Mouse (Mus musculus) limb, embryonic 14.5 days (tissue): ENCODE results near the gene Olfr766-ps1. TPM values are rescaled to one million over a fixed set of nuclear protein-coding genes. Genes with fewer than 3 reads are reported as not detected.
A peak's percentile ranks its signal among the peaks of the same experiment; 100 is the strongest.

ENCODE experiments used
- ATAC-seq: fragments of 200-750 bp; cut with Nextera tagmentation; 2 replicates; pipeline ENCODE4 v1.8.0; 2017; ENCODE audit warnings: low read depth, moderate number of reproducible peaks, moderate TSS enrichment; ENCODE audit not compliant: low FRiP score
- DNase-seq: peaks from one replicate; pipeline ENCODE4 v3.0.0-alpha.2; 2015; ENCODE audit warnings: low spot score
- H3K27ac ChIP-seq: fragments of 300-500 bp; sonication (generic); replicated peaks from 2 replicates; pipeline ENCODE4 v1.5.1; 2014; ENCODE audit warnings: low read depth, mild to moderate bottlenecking, low read length, moderate library complexity, mixed read lengths
- H3K27me3 ChIP-seq: fragments of 300-500 bp; sonication (generic); 2 replicates; pipeline ENCODE4 v1.6.1; 2014; ENCODE audit warnings: low read length, mixed read lengths; ENCODE audit not compliant: control insufficient read depth, insufficient read depth
- H3K36me3 ChIP-seq: fragments of 300-500 bp; sonication (generic); 2 replicates; pipeline ENCODE4 v1.6.1; 2014; ENCODE audit warnings: mild to moderate bottlenecking, low read length, moderate library complexity, mixed read lengths; ENCODE audit not compliant: control insufficient read depth, insufficient read depth
- H3K4me1 ChIP-seq: fragments of 300-500 bp; sonication (generic); 2 replicates; pipeline ENCODE4 v1.6.1; 2014; ENCODE audit warnings: antibody characterized with exemption, low read length, mixed read lengths; ENCODE audit not compliant: control insufficient read depth, insufficient read depth
- H3K4me2 ChIP-seq: fragments of 300-500 bp; sonication (generic); replicated peaks from 2 replicates; pipeline ENCODE4 v1.6.1; 2014; ENCODE audit warnings: low read depth, mild to moderate bottlenecking, low read length, moderate library complexity; ENCODE audit not compliant: severe bottlenecking
- H3K4me3 ChIP-seq: fragments of 300-500 bp; sonication (generic); replicated peaks from 2 replicates; pipeline ENCODE4 v1.5.1; 2014; ENCODE audit warnings: low read length
- H3K9ac ChIP-seq: fragments of 300-500 bp; sonication (generic); 2 replicates; pipeline ENCODE4 v1.6.1; 2014; ENCODE audit warnings: mild to moderate bottlenecking, low read depth, low read length, moderate library complexity; ENCODE audit not compliant: severe bottlenecking
- H3K9me3 ChIP-seq: fragments of 300-500 bp; sonication (generic); 2 replicates; pipeline ENCODE4 v1.6.1; 2016; ENCODE audit warnings: low read length; ENCODE audit not compliant: control insufficient read depth
- POLR2A ChIP-seq: fragments of 200-500 bp; IDR thresholded peaks from 2 replicates; pipeline ENCODE4 v1.8.0; 2012; ENCODE audit warnings: inconsistent platforms, mild to moderate bottlenecking, moderate library complexity, borderline replicate concordance; ENCODE audit not compliant: insufficient read depth, insufficient read length; ENCODE audit errors: extremely low read depth
- WGBS: fragments of 180-500 bp; shearing (Covaris S2); extraction: QIAGEN DNeasy Blood & Tissue Kit; methylation state at CpG from one replicate; pipeline ENCODE4 v1.1.7; 2014; 5-methylcytosine and 5-hydroxymethylcytosine counted together
- polyA plus RNA-seq, 2 experiments: library from polyadenylated mRNA; depleted of rRNA in 1 of 2; stranded (reverse) in 1 of 2; unstranded in 1 of 2; fragments of >200 nt; fragmentation: Nextera tagmentation in 1 of 2; extraction: Ambion mirVana in 1 of 2; gene quantifications; 2 replicates each; pipeline versions ENCODE4 v1.2.1 to v1.2.3; 2012 to 2014

Olfr766-ps1 gene
- polyA plus RNA-seq, 2 experiments, result not detected

- no peak within 1 kb of the TSS for H3K4me3 ChIP-seq
- no peaks in the 10 kb centered on the region for H3K27me3 ChIP-seq
- H3K9me3 ChIP-seq, result no peaks in the 10 kb centered on the region
- 77% methylated on average over 3 of the region's 3 CpGs for WGBS
- H3K9ac ChIP-seq, result no peak within 1 kb of the TSS
- no peak for ATAC-seq
- no peak for DNase-seq
- TF ChIP-seq POLR2A, result no peak
- H3K4me1 ChIP-seq, result no peaks in the 10 kb centered on the region
- no peak within 1 kb of the TSS for H3K4me2 ChIP-seq
- no peaks in the 10 kb centered on the region for H3K36me3 ChIP-seq
- H3K27ac ChIP-seq, result no peak within 1 kb of the TSS
These were observed 29.0 kb downstream of the Olfr766-ps1 start, which contains the start of gene Olfr764-ps1 for GRCm38 (mm10) chr10:129039796-129040195. Gene Olfr764-ps1, minus strand, starts transcription at chr10:129039896.

DNA sequence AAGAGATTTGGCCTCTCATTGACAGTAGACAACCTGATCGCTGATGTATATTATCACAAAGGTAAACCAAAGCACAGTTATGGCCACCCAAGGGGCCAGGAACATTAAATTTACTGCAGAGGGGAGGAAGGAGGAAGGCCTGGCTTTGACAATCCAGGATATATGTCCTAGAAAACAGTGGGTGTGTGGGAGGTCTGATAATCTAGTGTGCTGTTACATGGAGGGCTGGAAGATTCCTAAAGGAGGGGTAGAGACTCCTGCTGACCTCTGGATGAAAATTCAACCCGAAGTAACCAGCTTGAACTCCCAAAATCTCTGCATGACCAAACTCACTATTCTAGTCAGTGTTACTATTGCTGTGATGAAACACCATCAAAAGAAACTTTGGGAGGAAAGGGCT, 40.4 kb downstream of the Olfr766-ps1 start:
- DNase-seq (no peak), ATAC-seq (no peak)
- no peak for TF ChIP-seq POLR2A
- no peak overlapping the region for H3K4me2 ChIP-seq
- no peaks in the 10 kb centered on the region for H3K27me3 ChIP-seq
- no peaks in the 10 kb centered on the region for H3K9me3 ChIP-seq
- no peak overlapping the region for H3K4me3 ChIP-seq
- WGBS, result 73% methylated on average over 2 of the region's 2 CpGs
- H3K4me1 ChIP-seq, result no peaks in the 10 kb centered on the region
- H3K27ac ChIP-seq, result no peak overlapping the region
- H3K9ac ChIP-seq, result no peak overlapping the region
- H3K36me3 ChIP-seq, result no peaks in the 10 kb centered on the region

DNA sequence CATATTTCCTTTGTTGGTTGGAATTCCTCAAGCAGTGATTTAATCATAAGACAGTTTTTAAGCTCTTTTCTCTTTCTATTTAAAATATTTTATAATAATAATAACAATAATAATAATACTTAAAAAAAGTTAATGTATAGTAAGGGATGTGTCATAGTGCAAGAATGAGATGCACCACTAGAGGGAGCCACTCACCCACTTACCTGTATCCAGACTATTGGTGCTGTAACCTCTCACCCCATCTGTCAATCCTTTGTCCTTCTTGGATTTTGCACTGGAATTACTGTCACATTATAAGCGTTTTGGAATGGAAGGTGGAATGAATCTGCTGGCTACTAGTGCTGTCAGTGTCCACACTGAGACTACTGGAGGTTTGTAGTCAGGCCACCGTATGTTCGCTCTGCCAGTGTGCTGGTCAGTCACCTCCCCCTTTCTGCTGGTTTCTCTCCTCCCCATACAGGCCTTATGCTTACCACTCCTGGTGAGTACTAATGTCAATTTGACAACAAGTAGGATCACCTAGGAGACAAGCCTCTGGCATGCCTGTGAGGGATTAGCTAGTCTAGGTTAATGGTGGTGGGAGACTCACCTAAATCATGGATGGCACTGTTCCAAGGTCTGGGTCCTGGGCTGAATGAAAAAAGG, 42.6 kb downstream of the Olfr766-ps1 start:
- no peak for TF ChIP-seq POLR2A

GRCm38 (mm10) chr10:129023319-129023718, 45.5 kb downstream of the Olfr766-ps1 start:
- H3K27ac ChIP-seq, result no peak overlapping the region
- ATAC-seq, result no peak
- no peaks in the 10 kb centered on the region; the same call in 1 of the 2 replicates for H3K9me3 ChIP-seq
- no peak for DNase-seq
- H3K36me3 ChIP-seq, result no peaks in the 10 kb centered on the region
- no peak for TF ChIP-seq POLR2A
- no peaks in the 10 kb centered on the region for H3K27me3 ChIP-seq
- H3K4me2 ChIP-seq, result no peak overlapping the region
- H3K9ac ChIP-seq, result no peak overlapping the region
- H3K4me3 ChIP-seq, result no peak overlapping the region
- no peaks in the 10 kb centered on the region for H3K4me1 ChIP-seq

More for the DNA sequence above, 42.6 kb downstream of the Olfr766-ps1 start:
- Histone ChIP-seq H3K36me3 (no peaks in the 10 kb centered on the region), H3K27ac (no peak overlapping the region), H3K4me3 (no peak overlapping the region), H3K9ac (no peak overlapping the region), H3K27me3 (no peaks in the 10 kb centered on the region), H3K4me1 (no peaks in the 10 kb centered on the region), H3K9me3 (no peaks in the 10 kb centered on the region; the same call in 1 of the 2 replicates), H3K4me2 (no peak overlapping the region)
- no peak for ATAC-seq
- 57% methylated on average over 3 of the region's 3 CpGs for WGBS
- peak; percentile 50 for DNase-seq

DNA sequence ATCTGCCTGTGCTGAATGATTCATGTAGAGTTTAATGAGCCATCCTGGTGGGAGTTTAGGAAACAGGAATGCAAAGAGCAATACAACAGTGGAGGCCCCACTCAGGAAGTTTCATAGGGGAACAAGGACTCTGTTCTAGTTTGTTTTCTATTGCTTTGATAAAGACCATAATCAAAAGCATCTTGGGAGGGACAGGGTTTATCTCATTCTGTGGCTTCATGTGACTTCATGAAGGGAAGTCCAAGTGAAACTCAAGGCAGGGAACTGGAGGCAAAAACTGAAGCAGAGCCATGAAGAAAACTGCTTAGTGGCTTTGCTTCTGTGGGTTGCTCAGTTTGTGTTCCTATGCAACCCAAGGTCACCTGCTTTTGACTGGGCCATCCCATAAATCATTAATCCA, 54.3 kb downstream of the Olfr766-ps1 start:
- no peak for TF ChIP-seq POLR2A
- DNase-seq, result no peak
- no peak for ATAC-seq
- no peak overlapping the region for H3K9ac ChIP-seq
- no peak overlapping the region for H3K4me3 ChIP-seq
- no peaks in the 10 kb centered on the region for H3K36me3 ChIP-seq
- H3K27ac ChIP-seq, result no peak overlapping the region
- H3K27me3 ChIP-seq, result no peaks in the 10 kb centered on the region
- no peak overlapping the region for H3K4me2 ChIP-seq
- H3K9me3 ChIP-seq, result no peaks in the 10 kb centered on the region
- H3K4me1 ChIP-seq, result no peaks in the 10 kb centered on the region

Other genes starting within 250 kb of the Olfr766-ps1 start
- 29.4 and 31.6 TPM in 2 replicates for gene Ormdl2, start 247.3 kb downstream of the Olfr766-ps1 start, polyA plus RNA-seq (2012; rRNA removed)
- 45.4 and 52.7 TPM in 2 replicates for gene Ormdl2, start 247.3 kb downstream of the Olfr766-ps1 start, polyA plus RNA-seq (2014; fragmentation: Nextera tagmentation; extraction: Ambion mirVana)
- gene Gdf11, start 177.3 kb downstream of the Olfr766-ps1 start, polyA plus RNA-seq (2012; rRNA removed), result 10.8 and 11.8 TPM in 2 replicates
- gene Gdf11, start 177.3 kb downstream of the Olfr766-ps1 start, polyA plus RNA-seq (2014; fragmentation: Nextera tagmentation; extraction: Ambion mirVana), result 6.3 and 9.2 TPM in 2 replicates
- 346 and 448 TPM in 2 replicates for gene Cd63, start 168.0 kb downstream of the Olfr766-ps1 start, polyA plus RNA-seq (2012; rRNA removed)
- gene Cd63, start 168.0 kb downstream of the Olfr766-ps1 start, polyA plus RNA-seq (2014; fragmentation: Nextera tagmentation; extraction: Ambion mirVana), result 942 and 957 TPM in 2 replicates
- gene Rdh5, start 146.1 kb downstream of the Olfr766-ps1 start, polyA plus RNA-seq (2012; rRNA removed), result 17.9 and 23.2 TPM in 2 replicates
- 11.8 and 12.5 TPM in 2 replicates for gene Rdh5, start 146.1 kb downstream of the Olfr766-ps1 start, polyA plus RNA-seq (2014; fragmentation: Nextera tagmentation; extraction: Ambion mirVana)
- 211 and 285 TPM in 2 replicates for gene Bloc1s1, start 144.9 kb downstream of the Olfr766-ps1 start, polyA plus RNA-seq (2012; rRNA removed)
- 242 and 262 TPM in 2 replicates for gene Bloc1s1, start 144.9 kb downstream of the Olfr766-ps1 start, polyA plus RNA-seq (2014; fragmentation: Nextera tagmentation; extraction: Ambion mirVana)
- gene Itga7, start 135.2 kb downstream of the Olfr766-ps1 start, polyA plus RNA-seq (2012; rRNA removed), result 22.3 and 24.1 TPM in 2 replicates
- gene Itga7, start 135.2 kb downstream of the Olfr766-ps1 start, polyA plus RNA-seq (2014; fragmentation: Nextera tagmentation; extraction: Ambion mirVana), result 7.0 and 11.5 TPM in 2 replicates
- 0.24 and 0.38 TPM in 2 replicates for gene Mettl7b, start 108.0 kb downstream of the Olfr766-ps1 start, polyA plus RNA-seq (2012; rRNA removed)
- gene Mettl7b, start 108.0 kb downstream of the Olfr766-ps1 start, polyA plus RNA-seq (2014; fragmentation: Nextera tagmentation; extraction: Ambion mirVana), result 0.21 and 0.80 TPM in 2 replicates
- gene Olfr9, start 79.5 kb downstream of the Olfr766-ps1 start, polyA plus RNA-seq (2012; rRNA removed), result not detected in 2 replicates
- not detected in 2 replicates for gene Olfr9, start 79.5 kb downstream of the Olfr766-ps1 start, polyA plus RNA-seq (2014; fragmentation: Nextera tagmentation; extraction: Ambion mirVana)
- gene Olfr763, start 58.2 kb downstream of the Olfr766-ps1 start, polyA plus RNA-seq (2012; rRNA removed), result not detected in 2 replicates
- not detected in 2 replicates for gene Olfr763, start 58.2 kb downstream of the Olfr766-ps1 start, polyA plus RNA-seq (2014; fragmentation: Nextera tagmentation; extraction: Ambion mirVana)
- 0.01 TPM in 1 of 2 replicates, not detected in the other for gene Olfr764-ps1, start 29.1 kb downstream of the Olfr766-ps1 start, polyA plus RNA-seq (2012; rRNA removed)
- gene Olfr764-ps1, start 29.1 kb downstream of the Olfr766-ps1 start, polyA plus RNA-seq (2014; fragmentation: Nextera tagmentation; extraction: Ambion mirVana), result not detected in 2 replicates
- gene Olfr765, start 19.0 kb downstream of the Olfr766-ps1 start, polyA plus RNA-seq (2012; rRNA removed), result not detected in 2 replicates
- not detected in 2 replicates for gene Olfr765, start 19.0 kb downstream of the Olfr766-ps1 start, polyA plus RNA-seq (2014; fragmentation: Nextera tagmentation; extraction: Ambion mirVana)
- gene Olfr767, start 13.9 kb upstream of the Olfr766-ps1 start, polyA plus RNA-seq (2012; rRNA removed), result 0.01 TPM in 1 of 2 replicates, not detected in the other
- gene Olfr767, start 13.9 kb upstream of the Olfr766-ps1 start, polyA plus RNA-seq (2014; fragmentation: Nextera tagmentation; extraction: Ambion mirVana), result not detected in 2 replicates
- not detected in 2 replicates for gene Olfr768, start 30.4 kb upstream of the Olfr766-ps1 start, polyA plus RNA-seq (2012; rRNA removed)
- gene Olfr768, start 30.4 kb upstream of the Olfr766-ps1 start, polyA plus RNA-seq (2014; fragmentation: Nextera tagmentation; extraction: Ambion mirVana), result 0.04 TPM in 1 of 2 replicates, not detected in the other
- gene Olfr769, start 48.9 kb upstream of the Olfr766-ps1 start, polyA plus RNA-seq (2012; rRNA removed), result 0.01 TPM in 1 of 2 replicates, not detected in the other
- gene Olfr769, start 48.9 kb upstream of the Olfr766-ps1 start, polyA plus RNA-seq (2014; fragmentation: Nextera tagmentation; extraction: Ambion mirVana), result not detected in 2 replicates
- gene Olfr770, start 70.0 kb upstream of the Olfr766-ps1 start, polyA plus RNA-seq (2012; rRNA removed), result not detected in 2 replicates
- not detected in 2 replicates for gene Olfr770, start 70.0 kb upstream of the Olfr766-ps1 start, polyA plus RNA-seq (2014; fragmentation: Nextera tagmentation; extraction: Ambion mirVana)
- not detected in 2 replicates for gene Olfr771, start 95.8 kb upstream of the Olfr766-ps1 start, polyA plus RNA-seq (2012; rRNA removed)
- gene Olfr771, start 95.8 kb upstream of the Olfr766-ps1 start, polyA plus RNA-seq (2014; fragmentation: Nextera tagmentation; extraction: Ambion mirVana), result not detected in 2 replicates
- not detected in 2 replicates for gene Olfr772, start 108.9 kb upstream of the Olfr766-ps1 start, polyA plus RNA-seq (2012; rRNA removed)
- gene Olfr772, start 108.9 kb upstream of the Olfr766-ps1 start, polyA plus RNA-seq (2014; fragmentation: Nextera tagmentation; extraction: Ambion mirVana), result not detected in 2 replicates
- not detected in 2 replicates for gene Olfr773, start 118.4 kb upstream of the Olfr766-ps1 start, polyA plus RNA-seq (2012; rRNA removed)
- not detected in 2 replicates for gene Olfr773, start 118.4 kb upstream of the Olfr766-ps1 start, polyA plus RNA-seq (2014; fragmentation: Nextera tagmentation; extraction: Ambion mirVana)
- not detected in 2 replicates for gene Olfr774, start 167.2 kb upstream of the Olfr766-ps1 start, polyA plus RNA-seq (2012; rRNA removed)
- gene Olfr774, start 167.2 kb upstream of the Olfr766-ps1 start, polyA plus RNA-seq (2014; fragmentation: Nextera tagmentation; extraction: Ambion mirVana), result not detected in 2 replicates
- not detected in 2 replicates for gene Olfr775, start 179.4 kb upstream of the Olfr766-ps1 start, polyA plus RNA-seq (2012; rRNA removed)
- not detected in 2 replicates for gene Olfr775, start 179.4 kb upstream of the Olfr766-ps1 start, polyA plus RNA-seq (2014; fragmentation: Nextera tagmentation; extraction: Ambion mirVana)
- gene Olfr776, start 190.2 kb upstream of the Olfr766-ps1 start, polyA plus RNA-seq (2012; rRNA removed), result not detected in 2 replicates
- gene Olfr776, start 190.2 kb upstream of the Olfr766-ps1 start, polyA plus RNA-seq (2014; fragmentation: Nextera tagmentation; extraction: Ambion mirVana), result not detected in 2 replicates
- not detected in 2 replicates for gene Olfr777, start 202.5 kb upstream of the Olfr766-ps1 start, polyA plus RNA-seq (2012; rRNA removed)
- gene Olfr777, start 202.5 kb upstream of the Olfr766-ps1 start, polyA plus RNA-seq (2014; fragmentation: Nextera tagmentation; extraction: Ambion mirVana), result not detected in 2 replicates
- gene Olfr780, start 249.1 kb upstream of the Olfr766-ps1 start, polyA plus RNA-seq (2012; rRNA removed), result not detected in 2 replicates
- gene Olfr780, start 249.1 kb upstream of the Olfr766-ps1 start, polyA plus RNA-seq (2014; fragmentation: Nextera tagmentation; extraction: Ambion mirVana), result not detected in 2 replicates